Mouse (Mus musculus) liver, embryonic 14.5 days (tissue): Measurements from ENCODE around the gene Hsd17b3. TPM values are rescaled to one million over a fixed set of nuclear protein-coding genes. Genes with fewer than 3 reads are reported as not detected.

Source experiments
- ATAC-seq: fragments of 200-750 bp; cut with Nextera tagmentation; 2 replicates; pipeline ENCODE4 v1.8.0; 2017; ENCODE audit warnings: moderate number of reproducible peaks, mild to moderate bottlenecking, moderate library complexity; ENCODE audit not compliant: insufficient read depth
- DNase-seq, 3 experiments: peaks; one replicate each; pipeline ENCODE4 v3.0.0-alpha.2; 2012 to 2013; ENCODE audit warnings: low read depth in 3 of 3, low spot score in 3 of 3
- H3K27ac ChIP-seq: fragments of 300-500 bp; sonication (generic); 2 replicates; pipeline ENCODE4 v1.5.1; 2014; ENCODE audit warnings: moderate library complexity, mild to moderate bottlenecking, control low read depth, inconsistent platforms
- H3K27me3 ChIP-seq: fragments of 300-500 bp; sonication (generic); 2 replicates; pipeline ENCODE4 v1.6.1; 2014; ENCODE audit warnings: mild to moderate bottlenecking, low read length, moderate library complexity; ENCODE audit not compliant: control insufficient read depth, insufficient read depth
- H3K36me3 ChIP-seq: fragments of 300-500 bp; sonication (generic); replicated peaks from 2 replicates; pipeline ENCODE4 v1.6.1; 2014; ENCODE audit warnings: low read depth; ENCODE audit not compliant: control insufficient read depth, insufficient read depth
- H3K4me1 ChIP-seq, 2 experiments: fragments of 200-500 bp in 1 of 2; fragments of 300-500 bp in 1 of 2; sonication (generic) in 1 of 2; replicated peaks; 2 replicates each; pipeline ENCODE4 v1.6.1; 2012 to 2014; ENCODE audit warnings: antibody characterized with exemption in 1 of 2, inconsistent platforms in 1 of 2, low read length in 1 of 2; ENCODE audit not compliant: control insufficient read depth in 2 of 2, insufficient read depth in 2 of 2
- H3K4me2 ChIP-seq: fragments of 300-500 bp; sonication (generic); 2 replicates; pipeline ENCODE4 v1.6.1; 2014; ENCODE audit warnings: low read depth, mild to moderate bottlenecking, control low read depth, moderate library complexity
- H3K4me3 ChIP-seq, 2 experiments: fragments of 200-500 bp in 1 of 2; fragments of 300-500 bp in 1 of 2; sonication (generic) in 1 of 2; 2 replicates each; pipeline ENCODE4 v1.5.1; 2012 to 2014; ENCODE audit warnings: low read depth in 2 of 2, low read length in 2 of 2, mild to moderate bottlenecking in 2 of 2, control low read depth in 1 of 2, inconsistent platforms in 1 of 2, moderate library complexity in 1 of 2; ENCODE audit not compliant: insufficient read depth in 1 of 2
- H3K9ac ChIP-seq: fragments of 300-500 bp; sonication (generic); replicated peaks from 2 replicates; pipeline ENCODE4 v1.6.1; 2014; ENCODE audit warnings: mild to moderate bottlenecking, control low read depth, moderate library complexity
- H3K9me3 ChIP-seq: fragments of 300-500 bp; sonication (generic); 2 replicates; pipeline ENCODE4 v1.6.1; 2016; ENCODE audit warnings: low read length, mixed read lengths; ENCODE audit not compliant: control insufficient read depth
- CTCF ChIP-seq: IDR thresholded peaks from 2 replicates; pipeline ENCODE4 v1.5.1; 2016; ENCODE audit warnings: antibody characterized with exemption, low read depth, control low read depth
- EP300 ChIP-seq: IDR thresholded peaks from 2 replicates; pipeline ENCODE4 v1.6.1; 2016; ENCODE audit warnings: antibody characterized with exemption, low read depth
- WGBS: fragments of 180-500 bp; shearing (Covaris S2); extraction: QIAGEN DNeasy Blood & Tissue Kit; methylation state at CpG from one replicate; pipeline ENCODE4 v1.1.7; 2014; ENCODE audit not compliant: insufficient replicate concordance; 5-methylcytosine and 5-hydroxymethylcytosine counted together
- polyA plus RNA-seq, 2 experiments: library from polyadenylated mRNA; depleted of rRNA in 1 of 2; stranded (reverse) in 1 of 2; unstranded in 1 of 2; fragments of >200 nt; fragmentation: Nextera tagmentation in 1 of 2; extraction: Ambion mirVana in 1 of 2; gene quantifications; 2 replicates each; pipeline versions ENCODE4 v1.2.1 to v1.2.3; 2012 to 2014

Hsd17b3 gene
- not detected in 2 replicates for polyA plus RNA-seq (2012; rRNA removed)
- polyA plus RNA-seq (2014; fragmentation: Nextera tagmentation; extraction: Ambion mirVana), result not detected in 2 replicates

- TF ChIP-seq EP300, result no peak
- no peak for TF ChIP-seq CTCF
- Histone ChIP-seq H3K9ac (no peak within 1 kb of the TSS), H3K36me3 (no peaks in the 10 kb centered on the region), H3K27ac (no peak within 1 kb of the TSS), H3K27me3 (no peaks in the 10 kb centered on the region), H3K4me1 (no peaks in the 10 kb centered on the region), H3K4me3 (no peak within 1 kb of the TSS), H3K9me3 (no peaks in the 10 kb centered on the region), H3K4me2 (no peak within 1 kb of the TSS)
- ATAC-seq (no peak), DNase-seq (no peak)
- WGBS, result 52% methylated on average over 4 of the region's 4 CpGs
These were observed at the start of gene Hsd17b3 for GRCm38 (mm10) chr13:64089130-64089529. Hsd17b3 (minus strand) TSS chr13:64089230.

GRCm38 (mm10) chr13:64129616-64130375, 40.8 kb upstream of the Hsd17b3 start:
- Histone ChIP-seq H3K9me3 (no peaks in the 10 kb centered on the region), H3K4me3 (peak overlapping the region; percentile 60 to 80), H3K27me3 (no peaks in the 10 kb centered on the region), H3K4me1 (peaks cover 0 to 10% of the 10 kb centered on the region in 2 experiments; a peak in 2 of 4 replicates), H3K9ac (peak overlapping the region; percentile 61), H3K4me2 (peak overlapping the region; percentile 70), H3K36me3 (peaks cover 20% of the 10 kb centered on the region), H3K27ac (no peak overlapping the region; the same call in 1 of the 2 replicates)
- DNase-seq (no peak), ATAC-seq (peak; percentile 70; the same call in 1 of the 2 replicates)
- WGBS, result 42% methylated on average over 15 of the region's 15 CpGs
- no peak for TF ChIP-seq EP300
- peak; percentile 55 for TF ChIP-seq CTCF

- no peaks in the 10 kb centered on the region for H3K27me3 ChIP-seq
- no peak within 1 kb of the TSS; the same call in 1 of the 2 replicates for H3K27ac ChIP-seq
- DNase-seq (peak in 1 of 3 experiments; percentile 22), ATAC-seq (peak; percentile 76)
- H3K9me3 ChIP-seq, result no peaks in the 10 kb centered on the region
- H3K9ac ChIP-seq, result peak within 1 kb of the TSS; percentile 61
- TF ChIP-seq CTCF (no peak), EP300 (no peak)
- H3K4me1 ChIP-seq, result peaks cover 0 to 10% of the 10 kb centered on the region in 2 experiments; a peak in 2 of 4 replicates
- WGBS, result 6% methylated on average over 44 of the region's 44 CpGs
- peak within 1 kb of the TSS; percentile 60 to 80 for H3K4me3 ChIP-seq
- H3K4me2 ChIP-seq, result peak within 1 kb of the TSS; percentile 70
- peaks cover 13% of the 10 kb centered on the region for H3K36me3 ChIP-seq
These were observed 40.0 kb upstream of the Hsd17b3 start, which contains the start of gene Slc35d2 for GRCm38 (mm10) chr13:64128858-64129615. Slc35d2 (minus strand) TSS chr13:64129368.

- Histone ChIP-seq H3K9ac (no peak overlapping the region), H3K4me2 (no peak overlapping the region), H3K9me3 (no peaks in the 10 kb centered on the region), H3K27me3 (no peaks in the 10 kb centered on the region), H3K36me3 (peaks cover under 1% of the 10 kb centered on the region; the same call in 1 of the 2 replicates), H3K27ac (no peak overlapping the region), H3K4me1 (peaks cover 0 to 10% of the 10 kb centered on the region in 2 experiments; a peak in 2 of 4 replicates), H3K4me3 (no peak overlapping the region)
- 48% methylated on average over 4 of the region's 4 CpGs for WGBS
- ATAC-seq (no peak), DNase-seq (no peak)
- no peak for TF ChIP-seq EP300
These were observed 37.3 kb upstream of the Hsd17b3 start for GRCm38 (mm10) chr13:64126316-64126715.

- Histone ChIP-seq H3K36me3 (no peaks in the 10 kb centered on the region; the same call in 1 of the 2 replicates), H3K4me3 (no peak overlapping the region), H3K4me1 (peaks cover 0 to 6% of the 10 kb centered on the region in 2 experiments; a peak in 2 of 4 replicates), H3K27me3 (no peaks in the 10 kb centered on the region), H3K9ac (no peak overlapping the region), H3K27ac (no peak overlapping the region), H3K9me3 (no peaks in the 10 kb centered on the region), H3K4me2 (no peak overlapping the region)
- no peak for DNase-seq
- TF ChIP-seq CTCF (no peak), EP300 (no peak)
- no peak for ATAC-seq
- WGBS, result 82% methylated on average over 6 of the region's 6 CpGs
These were observed 35.9 kb upstream of the Hsd17b3 start for GRCm38 (mm10) chr13:64124886-64125285.
